Mouse (Mus musculus) monocyte, adult 5-6 weeks (primary cell): Measurements from ENCODE around the gene Cxcr6. TPM values are rescaled to one million over a fixed set of nuclear protein-coding genes. Genes with fewer than 3 reads are reported as not detected.

ENCODE experiments used
- ATAC-seq: fragments of 153-309, 156-312 bp; replicated peaks from 2 replicates; pipeline ENCODE4 v1.8.0; 2017; ENCODE audit warnings: mild to moderate bottlenecking; ENCODE audit not compliant: low TSS enrichment, insufficient number of reproducible peaks, severe bottlenecking, poor library complexity, low FRiP score
- total RNA-seq: library from RNA; stranded (forward); fragments of 200-1000, 200-491, 200-594 nt; gene quantifications from 3 replicates; pipeline ENCODE4 v1.2.3, GENCODE M21; 2017

The Cxcr6 gene
- total RNA-seq, 1 experiment from 2014 or later: 1.9 TPM

- ATAC-seq: 0 out of 2 replicates have a peak, but pooled peaks have one; percentile 7
These were observed 8.5 kb downstream of the Cxcr6 start for GRCm38 (mm10) chr9:123814821-123815220.

- peak; percentile 56; the same call in 1 of the 2 replicates for ATAC-seq
These were observed 9.2 kb downstream of the Cxcr6 start for GRCm38 (mm10) chr9:123815444-123815843.

- no peak for ATAC-seq
These were observed 9.7 kb downstream of the Cxcr6 start for GRCm38 (mm10) chr9:123815996-123816395.

GRCm38 (mm10) chr9:123818601-123819000 lies 12.3 kb downstream of the Cxcr6 start:
- ATAC-seq: no peak

- no peak for ATAC-seq
These were observed 20.4 kb downstream of the Cxcr6 start for GRCm38 (mm10) chr9:123826631-123827030.

- ATAC-seq: no peak
These were observed 22.6 kb downstream of the Cxcr6 start for GRCm38 (mm10) chr9:123828916-123829315.

GRCm38 (mm10) chr9:123835851-123836250 lies 29.6 kb downstream of the Cxcr6 start:
- ATAC-seq: no peak

- ATAC-seq: peak; percentile 98
These were observed 34.0 kb downstream of the Cxcr6 start for GRCm38 (mm10) chr9:123840243-123840642.

- no peak for ATAC-seq
These were observed 38.2 kb downstream of the Cxcr6 start for GRCm38 (mm10) chr9:123844468-123844867.

GRCm38 (mm10) chr9:123845120-123845519 lies 38.8 kb downstream of the Cxcr6 start:
- ATAC-seq: 0 out of 2 replicates have a peak, but pooled peaks have one; percentile 10

GRCm38 (mm10) chr9:123846490-123846889 lies 40.2 kb downstream of the Cxcr6 start:
- no peak for ATAC-seq

- no peak for ATAC-seq
These were observed 43.9 kb downstream of the Cxcr6 start for GRCm38 (mm10) chr9:123849976-123850695.

GRCm38 (mm10) chr9:123850705-123851061 lies 44.4 kb downstream of the Cxcr6 start:
- 0 out of 2 replicates have a peak, but pooled peaks have one; percentile 9 for ATAC-seq

GRCm38 (mm10) chr9:123851062-123851712 lies 44.9 kb downstream of the Cxcr6 start:
- ATAC-seq: peak; percentile 40

- ATAC-seq: peak; percentile 94
These were observed 45.6 kb downstream of the Cxcr6 start, which contains the start of gene Fyco1 for GRCm38 (mm10) chr9:123851713-123852448. TSS of gene Fyco1 (minus strand) at chr9:123851899.

GRCm38 (mm10) chr9:123852449-123853390 lies 46.4 kb downstream of the Cxcr6 start:
- ATAC-seq: peak; percentile 29; the same call in 1 of the 2 replicates

GRCm38 (mm10) chr9:123856836-123857235 lies 50.6 kb downstream of the Cxcr6 start:
- no peak for ATAC-seq
